In the genomic region with DNA sequence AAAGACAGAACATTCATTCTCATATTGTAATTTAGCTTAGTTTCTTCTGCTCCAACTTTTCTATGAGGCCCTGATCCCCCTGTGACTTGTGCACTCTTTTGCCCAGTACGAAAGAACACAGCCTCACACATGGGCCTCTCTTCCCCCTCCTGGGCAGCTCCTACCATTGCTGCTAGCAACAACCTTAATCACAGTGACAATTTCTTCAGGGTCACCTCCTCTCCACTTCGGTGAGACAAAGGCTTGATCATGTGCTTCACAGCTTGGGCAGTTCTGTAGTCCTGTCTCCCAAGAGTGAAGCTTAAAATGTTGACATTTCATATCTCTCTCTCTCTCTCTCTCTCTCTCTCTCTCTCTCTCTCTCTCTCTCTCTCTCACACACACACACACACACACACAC, we compare ENCODE assay signal across 22 mouse cellular contexts.
"Had no signal": no experiment of that assay in that cellular context is flagged by ENCODE, and none has a peak within 500 bp of the region (broad histone marks: within the 10 kb centered on the region; RNA-seq: fewer than 3 reads in every experiment).

No protein-coding gene starts in this region.

- DNase-seq: gastrocnemius, postnatal 14 days; gastrocnemius, postnatal 36 days; heart, adult 18-20 months; heart, postnatal 10 days; heart, postnatal 4 days; kidney, postnatal 10 days; kidney, postnatal 4 days; left cerebral cortex, postnatal 4 days had no signal

- H3K4me3 ChIP-seq: heart, embryonic 10.5 days; heart, embryonic 12.5 days; hindbrain, embryonic 10.5 days; hindbrain, embryonic 12.5 days; intestine, embryonic 15.5 days; layer of hippocampus, adult 2 months; left cerebral cortex, adult 2 months; limb, embryonic 13.5 days; limb, embryonic 15.5 days; liver, embryonic 12.5 days had no signal

- H3K27me3 ChIP-seq: heart, embryonic 12.5 days; hindbrain, embryonic 12.5 days; intestine, embryonic 15.5 days; limb, embryonic 13.5 days; limb, embryonic 15.5 days; liver, embryonic 12.5 days had no signal

- H3K9me3 ChIP-seq: heart, embryonic 10.5 days; heart, embryonic 12.5 days; hindbrain, embryonic 10.5 days; hindbrain, embryonic 12.5 days; intestine, embryonic 15.5 days; limb, embryonic 13.5 days; limb, embryonic 15.5 days; liver, embryonic 12.5 days had no signal

- H3K27ac ChIP-seq: heart, embryonic 10.5 days; hindbrain, embryonic 10.5 days; hindbrain, embryonic 12.5 days; hindbrain, embryonic 14.5 days; intestine, embryonic 15.5 days; layer of hippocampus, adult 2 months; left cerebral cortex, adult 2 months; limb, embryonic 13.5 days; limb, embryonic 15.5 days; liver, embryonic 12.5 days had no signal

- H3K36me3 ChIP-seq: heart, embryonic 10.5 days; heart, embryonic 12.5 days; hindbrain, embryonic 10.5 days; hindbrain, embryonic 12.5 days; intestine, embryonic 15.5 days; limb, embryonic 13.5 days; limb, embryonic 15.5 days; liver, embryonic 12.5 days had no signal

- H3K9ac ChIP-seq: heart, embryonic 12.5 days; hindbrain, embryonic 12.5 days; hindbrain, embryonic 14.5 days; intestine, embryonic 15.5 days; limb, embryonic 13.5 days; limb, embryonic 15.5 days; liver, embryonic 12.5 days had no signal

- ATAC-seq: hindbrain, embryonic 16.5 days; inflammation-experienced regulatory T-cells, adult 6 months; intestine, embryonic 15.5 days; intestine, postnatal 0 days; liver, embryonic 12.5 days had no signal

- H3K4me2 ChIP-seq: heart, embryonic 12.5 days; hindbrain, embryonic 12.5 days; hindbrain, embryonic 14.5 days; intestine, embryonic 15.5 days; limb, embryonic 13.5 days; limb, embryonic 15.5 days; liver, embryonic 12.5 days had no signal

- H3K4me1 ChIP-seq: heart, embryonic 12.5 days; hindbrain, embryonic 10.5 days; hindbrain, embryonic 12.5 days; intestine, embryonic 15.5 days; limb, embryonic 13.5 days; limb, embryonic 15.5 days; liver, embryonic 12.5 days had no signal
